Mouse (Mus musculus) gastrocnemius, postnatal 4 days (tissue): ENCODE results near the gene Nme4. TPM values are rescaled to one million over a fixed set of nuclear protein-coding genes. Genes with fewer than 3 reads are reported as not detected.
"Not testable (repeated sequence)": the region's sequence is repeated elsewhere in the genome, so short reads cannot be mapped to it uniquely, and the experiment has no call there.

Experiments
- DNase-seq, 2 experiments: peaks; one replicate each; pipeline ENCODE4 v3.0.0; 2021 to 2022; ENCODE audit warnings: low spot score in 2 of 2, mixed read lengths in 2 of 2
- total RNA-seq, 2 experiments: library from RNA; stranded (reverse); gene quantifications; 2 replicates each; pipeline ENCODE4 v1.2.3; 2021

Gene Nme4
- total RNA-seq, 2 experiments from 2014 or later, result 13.5 to 18.3 TPM

GRCm38 (mm10) chr17:26115205-26115898, 19.9 kb upstream of the Nme4 start:
- no peak for DNase-seq

- not testable (repeated sequence) for DNase-seq
Observed at GRCm38 (mm10) chr17:26114461-26114860, 19.1 kb upstream of the Nme4 start.

GRCm38 (mm10) chr17:26114061-26114460, 18.7 kb upstream of the Nme4 start:
- no peak for DNase-seq

DNA sequence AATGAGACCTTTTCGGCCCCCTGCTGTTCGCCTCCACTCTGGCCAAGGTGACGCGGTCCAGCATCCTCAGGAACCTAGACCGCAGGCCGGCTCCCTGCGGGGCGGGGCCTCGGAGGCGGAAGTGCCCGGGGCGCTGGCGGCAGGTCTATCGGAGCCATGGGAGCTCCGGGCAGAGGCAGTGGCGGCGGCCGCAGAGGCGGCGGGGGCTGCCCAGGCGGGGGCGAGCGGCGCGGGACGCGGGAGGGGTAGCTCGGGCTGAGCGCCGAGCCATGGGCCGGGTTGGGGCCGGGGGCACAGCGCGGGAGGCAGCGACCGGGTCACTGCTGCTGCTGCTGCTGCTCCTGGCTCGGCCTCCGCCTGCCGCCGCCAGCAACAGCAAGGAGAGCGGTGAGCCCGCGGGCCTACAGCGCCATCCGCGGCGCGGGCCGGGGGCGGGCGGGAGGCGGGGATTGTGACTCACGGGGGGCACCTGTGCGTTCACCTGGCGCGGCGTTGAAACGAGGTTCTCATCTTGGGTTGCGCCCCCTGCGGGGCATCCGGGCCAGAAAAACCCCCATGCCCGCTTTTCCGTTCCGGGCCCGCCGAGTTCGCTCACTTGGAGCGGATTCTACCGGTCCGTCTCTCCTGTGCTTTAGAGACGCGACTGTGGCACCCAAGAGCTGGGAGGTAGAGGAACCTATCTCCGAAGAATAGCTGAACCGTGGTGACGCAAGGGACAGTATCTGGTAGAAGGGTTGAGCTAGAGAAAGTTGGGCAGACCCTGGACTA, 18.0 kb upstream of the Nme4 start, which contains the start of gene Tmem8:
Tmem8 (plus strand) TSS at position 119 of the 768 bp plus-strand sequence.
- peak in 1 of 2 experiments; percentile 49 for DNase-seq

DNA sequence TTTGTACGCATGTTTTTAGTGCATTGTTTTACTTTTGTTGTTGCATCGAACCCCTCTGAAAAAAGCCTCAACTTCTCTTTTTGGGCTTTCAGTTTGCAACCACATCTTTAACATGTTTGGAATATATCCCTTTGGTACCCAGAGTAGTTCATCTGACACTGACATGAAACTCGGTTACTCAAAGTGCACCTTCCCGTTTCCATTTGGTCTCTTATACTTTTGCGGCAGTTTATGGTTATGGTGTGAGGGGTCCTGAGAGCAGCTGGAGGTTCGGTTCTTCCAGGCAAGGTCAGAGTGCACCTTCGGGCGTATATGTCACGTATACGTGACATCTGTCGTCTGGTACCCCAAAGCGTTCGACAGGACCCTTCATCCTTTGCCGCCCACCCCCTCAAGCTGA, 17.3 kb upstream of the Nme4 start:
- no peak for DNase-seq

GRCm38 (mm10) chr17:26111722-26112121, 16.3 kb upstream of the Nme4 start:
- no peak for DNase-seq

DNA sequence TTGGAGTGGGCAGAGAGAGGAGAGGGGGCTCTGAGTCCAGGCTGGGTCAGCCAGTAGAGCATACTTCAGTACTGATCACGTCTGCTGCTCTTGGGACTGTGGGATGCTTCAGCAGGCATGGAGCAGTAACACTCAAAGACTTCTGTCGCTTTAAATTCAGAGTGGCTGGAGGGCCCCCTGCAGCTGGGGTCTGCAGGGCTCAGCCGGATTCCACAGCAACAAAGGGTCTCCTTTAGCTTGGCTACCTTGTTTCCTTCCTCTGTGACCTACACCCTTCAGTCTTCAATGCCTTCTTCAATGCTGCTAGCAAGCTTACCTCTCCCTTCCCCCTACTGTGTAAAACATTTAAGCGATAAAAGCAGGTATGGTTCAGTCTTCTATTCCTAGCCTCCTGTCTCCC, 15.6 kb upstream of the Nme4 start:
- no peak for DNase-seq

- DNase-seq, result no peak
Observed at GRCm38 (mm10) chr17:26110156-26110555, 14.8 kb upstream of the Nme4 start.

- DNase-seq, result no peak
Observed at GRCm38 (mm10) chr17:26105619-26106018, 10.2 kb upstream of the Nme4 start.

GRCm38 (mm10) chr17:26101478-26101877, 6.1 kb upstream of the Nme4 start:
- no peak for DNase-seq

GRCm38 (mm10) chr17:26100166-26100565, 4.8 kb upstream of the Nme4 start:
- DNase-seq, result no peak

- not testable (repeated sequence) for DNase-seq
Observed at GRCm38 (mm10) chr17:26099316-26099715, 3.9 kb upstream of the Nme4 start.

DNA sequence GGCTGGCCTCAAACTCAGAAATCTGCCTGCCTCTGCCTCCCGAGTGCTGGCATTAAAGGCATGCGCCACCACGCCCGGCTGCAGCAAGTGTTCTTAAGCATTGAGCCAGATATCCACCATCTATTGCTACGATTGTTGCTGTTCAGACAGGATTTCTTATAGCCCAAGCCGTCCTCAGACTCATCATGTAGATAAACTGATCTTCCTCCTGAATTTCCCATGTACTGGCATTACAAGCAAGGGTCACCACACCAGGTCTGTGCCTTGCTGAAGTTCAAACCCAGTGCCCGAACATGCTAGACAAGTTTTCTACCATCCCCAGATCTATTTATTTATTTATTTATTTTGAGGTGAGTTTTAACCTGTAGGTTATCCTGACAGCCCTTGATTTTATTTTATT, 3.1 kb upstream of the Nme4 start:
- no peak for DNase-seq

GRCm38 (mm10) chr17:26094531-26095110, 781 bp downstream of the Nme4 start:
- DNase-seq, result no peak

GRCm38 (mm10) chr17:26089905-26090632, 5.3 kb downstream of the Nme4 start, which contains the start of gene Decr2:
Gene Decr2 (minus strand): TSS chr17:26090337.
- DNase-seq, result peak; percentile 62 to 86

GRCm38 (mm10) chr17:26087059-26087564, 8.3 kb downstream of the Nme4 start:
- no peak for DNase-seq

DNA sequence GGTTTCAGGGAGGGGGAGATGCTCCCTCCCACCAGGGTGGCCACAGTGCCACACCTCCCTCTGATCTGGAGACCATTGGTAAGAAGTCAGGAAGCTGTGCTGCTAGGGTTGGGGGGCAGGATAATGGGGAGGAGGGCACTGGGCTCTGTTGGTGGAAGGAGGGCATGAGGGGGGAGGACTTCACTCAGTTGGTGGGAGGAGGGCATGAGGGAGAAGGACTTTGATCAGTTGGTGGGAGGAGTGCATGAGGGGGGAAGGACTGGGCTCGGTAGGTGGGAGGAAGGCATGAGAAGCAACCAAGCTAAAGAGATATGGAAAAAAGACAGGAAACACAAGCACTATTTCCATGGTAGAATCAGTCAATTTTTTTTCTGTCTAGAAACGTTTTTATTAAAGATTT, 14.5 kb downstream of the Nme4 start:
- DNase-seq, result no peak

DNA sequence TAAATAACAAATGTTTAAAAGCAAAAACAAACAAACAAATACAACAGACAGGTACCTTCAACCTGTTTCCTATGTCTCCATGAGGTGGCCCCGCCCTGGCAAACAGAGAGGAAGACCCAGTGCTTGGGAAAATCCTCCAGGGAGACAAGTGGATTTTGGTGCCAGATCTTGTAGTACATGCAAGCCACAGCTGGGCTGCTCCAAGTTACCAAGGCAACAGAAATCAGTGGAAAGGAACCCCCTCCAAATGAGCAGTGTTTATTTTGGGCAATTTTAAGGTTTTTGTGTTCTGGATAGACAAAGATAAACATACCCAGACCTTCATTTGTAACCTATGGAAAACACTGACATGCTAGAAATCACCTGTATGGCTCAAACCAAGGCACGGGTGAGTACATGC, 16.6 kb downstream of the Nme4 start:
- DNase-seq, result no peak

DNA sequence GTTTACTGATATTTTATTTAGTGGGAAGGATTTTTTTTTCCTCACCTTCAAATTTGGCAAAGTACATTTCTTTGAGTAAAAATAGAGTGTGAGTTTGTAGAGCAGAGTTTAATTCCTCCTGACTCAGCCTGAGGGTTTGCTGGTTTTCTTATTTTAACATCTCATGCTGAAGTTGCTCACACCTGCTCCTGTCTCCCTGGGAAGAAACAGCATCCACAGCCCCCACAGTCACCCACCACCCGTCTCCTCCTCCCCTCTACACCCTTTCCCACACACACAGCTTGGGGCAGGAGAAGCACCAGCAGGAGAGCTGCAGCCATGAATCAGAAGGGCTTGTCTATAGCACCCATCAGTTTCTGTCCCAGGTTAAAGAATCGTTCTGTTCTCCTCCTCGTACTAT, 20.2 kb downstream of the Nme4 start:
- no peak for DNase-seq

DNA sequence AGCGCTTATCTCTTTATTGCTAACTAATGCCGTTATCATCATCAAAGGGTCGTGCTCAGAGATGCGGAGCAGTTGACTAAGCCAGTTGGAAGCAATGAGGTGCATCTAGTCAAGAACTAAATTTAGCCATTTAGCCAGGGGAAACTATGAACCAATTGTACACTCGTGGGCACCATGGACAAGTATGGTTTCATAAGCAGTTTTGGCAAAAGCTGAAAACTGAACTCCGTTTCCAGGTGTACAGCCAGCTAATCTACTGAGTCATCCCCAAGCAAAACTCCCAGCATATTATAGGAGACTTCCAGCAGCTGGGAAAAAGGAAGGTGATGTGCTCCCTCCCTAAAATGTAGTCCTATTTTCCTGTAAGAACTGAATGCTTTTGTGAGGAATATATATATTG, 25.3 kb downstream of the Nme4 start:
- DNase-seq, result no peak
